Mouse (Mus musculus): Measurements from ENCODE around the gene Apip.

The Apip gene

GRCm38 (mm10) chr2:103102595-103102994, 29.1 kb downstream of the Apip start:
- DNase-seq (ENCODE audit: low spot score in 2 of 2), result no peak

GRCm38 (mm10) chr2:103106172-103106571, 32.7 kb downstream of the Apip start:
- DNase-seq (ENCODE audit: low spot score in 2 of 2), result no peak

GRCm38 (mm10) chr2:103111669-103112068, 38.2 kb downstream of the Apip start:
- no peak for DNase-seq (ENCODE audit: low spot score in 2 of 2)

DNA sequence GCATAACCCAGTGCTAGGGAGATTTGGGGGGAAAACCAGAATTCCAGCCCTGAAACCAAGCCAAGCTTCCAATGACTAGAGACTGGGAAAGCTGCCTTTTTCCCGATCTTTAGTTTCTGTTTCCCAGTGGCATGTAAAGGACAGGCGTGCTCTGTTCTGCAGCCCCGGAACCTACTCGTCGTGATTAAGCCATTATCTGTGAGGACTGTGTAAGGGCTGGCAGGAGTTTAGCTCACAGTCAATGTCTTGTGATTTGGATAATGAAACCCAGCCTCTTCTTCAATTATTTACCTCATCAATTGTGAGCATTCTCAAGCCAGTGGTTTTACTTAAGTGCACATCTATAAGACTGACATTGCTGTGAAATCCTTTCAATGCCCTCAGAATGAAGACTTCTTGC, 43.7 kb downstream of the Apip start:
- DNase-seq (ENCODE audit: low spot score in 2 of 2), result no peak

- DNase-seq (ENCODE audit: low spot score in 2 of 2), result no peak
Observed at GRCm38 (mm10) chr2:103118324-103119196, 45.1 kb downstream of the Apip start.

GRCm38 (mm10) chr2:103119197-103119854, 45.9 kb downstream of the Apip start:
- DNase-seq (ENCODE audit: low spot score in 2 of 2), result no peak

GRCm38 (mm10) chr2:103129676-103130075, 56.2 kb downstream of the Apip start:
- no peak for DNase-seq (ENCODE audit: low spot score in 2 of 2)

DNA sequence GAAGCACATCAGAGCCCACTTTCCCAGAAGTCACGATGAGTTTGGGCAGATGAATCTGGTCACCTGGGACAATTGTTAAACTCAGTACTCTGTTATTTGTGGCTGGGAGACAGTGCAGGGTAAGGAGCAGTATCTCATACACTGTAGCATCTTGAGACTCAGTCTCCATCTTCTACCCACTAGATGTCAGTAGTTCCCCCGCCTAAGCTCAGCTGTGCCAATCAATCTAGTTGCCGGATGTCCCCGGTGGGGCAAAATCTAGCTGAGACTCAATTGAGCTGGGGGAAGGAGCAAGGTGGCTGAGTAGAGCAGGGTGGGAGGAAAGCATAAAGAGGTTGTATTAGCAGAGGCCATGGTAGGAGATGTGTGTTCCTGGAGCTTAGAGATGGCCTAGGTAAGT, 57.7 kb downstream of the Apip start:
- DNase-seq (ENCODE audit: low spot score in 2 of 2), result no peak

DNA sequence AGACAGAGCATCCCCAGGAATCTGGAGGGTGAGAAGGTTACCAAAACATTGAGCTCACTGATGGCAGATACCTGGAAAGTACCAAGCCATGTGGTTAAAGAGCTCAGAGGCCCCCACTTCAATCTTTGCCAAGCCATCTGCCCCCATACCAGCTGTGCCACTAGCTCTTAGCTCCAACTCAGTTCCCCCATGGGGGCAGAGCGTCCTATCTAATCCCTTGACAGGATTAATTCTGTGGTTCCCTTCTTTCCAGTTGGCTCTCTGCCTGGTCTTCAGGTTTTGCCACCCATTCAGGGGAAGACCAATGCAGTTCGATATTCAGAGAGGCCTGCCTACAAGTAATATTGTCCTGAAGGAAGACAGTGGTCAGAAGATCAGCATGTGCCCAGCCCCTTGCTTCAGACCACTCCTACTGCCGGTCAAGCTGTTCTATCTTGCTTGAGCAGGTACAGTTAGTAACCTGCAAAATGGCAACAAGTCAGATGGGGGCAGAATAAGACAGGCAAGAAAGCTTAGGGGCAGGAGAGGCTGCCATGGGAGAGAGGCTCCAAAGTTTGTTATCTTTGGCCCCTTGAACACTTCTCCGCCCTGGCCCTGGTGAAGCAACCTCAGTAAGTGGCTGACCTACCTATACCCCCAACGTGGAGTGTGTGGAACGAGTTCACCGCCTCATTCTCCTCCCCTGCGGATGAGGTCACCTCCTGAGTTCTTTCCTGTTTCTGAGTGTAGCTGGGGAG, 65.2 kb downstream of the Apip start:
- DNase-seq (ENCODE audit: low spot score in 2 of 2), result no peak

All from heart, adult 9 months (tissue).